Mouse (Mus musculus) forebrain, embryonic 15.5 days (tissue): Measurements from ENCODE around the gene Gm379. TPM values are rescaled to one million over a fixed set of nuclear protein-coding genes. Genes with fewer than 3 reads are reported as not detected.

Experiments used
- ATAC-seq: fragments of 200-750 bp; cut with Nextera tagmentation; replicated peaks from 2 replicates; pipeline ENCODE4 v1.8.0; 2017; ENCODE audit warnings: mild to moderate bottlenecking, moderate TSS enrichment, moderate library complexity
- H3K27ac ChIP-seq: fragments of 300-500 bp; sonication (generic); replicated peaks from 2 replicates; pipeline ENCODE4 v1.5.1; 2015; ENCODE audit warnings: mild to moderate bottlenecking, inconsistent platforms
- H3K27me3 ChIP-seq: fragments of 300-500 bp; sonication (generic); 2 replicates; pipeline ENCODE4 v1.6.1; 2015; ENCODE audit warnings: inconsistent platforms
- H3K36me3 ChIP-seq: fragments of 300-500 bp; sonication (generic); 2 replicates; pipeline ENCODE4 v1.6.1; 2015; ENCODE audit warnings: mild to moderate bottlenecking, inconsistent platforms
- H3K4me1 ChIP-seq: fragments of 300-500 bp; sonication (generic); 2 replicates; pipeline ENCODE4 v1.6.1; 2015; ENCODE audit warnings: inconsistent platforms
- H3K4me2 ChIP-seq: fragments of 300-500 bp; sonication (generic); replicated peaks from 2 replicates; pipeline ENCODE4 v1.6.1; 2015; ENCODE audit warnings: mild to moderate bottlenecking, inconsistent platforms
- H3K4me3 ChIP-seq: fragments of 300-500 bp; sonication (generic); 2 replicates; pipeline ENCODE4 v1.5.1; 2015; ENCODE audit warnings: mild to moderate bottlenecking, inconsistent platforms
- H3K9ac ChIP-seq: fragments of 300-500 bp; sonication (generic); replicated peaks from 2 replicates; pipeline ENCODE4 v1.6.1; 2015; ENCODE audit warnings: mild to moderate bottlenecking, inconsistent platforms
- H3K9me3 ChIP-seq: fragments of 300-500 bp; sonication (generic); 2 replicates; pipeline ENCODE4 v1.6.1; 2016; ENCODE audit warnings: inconsistent platforms
- WGBS: fragments of 180-500 bp; shearing (Covaris S2); methylation state at CpG from one replicate; pipeline ENCODE4 v1.1.7; 2015; ENCODE audit warnings: mixed read lengths; 5-methylcytosine and 5-hydroxymethylcytosine counted together
- polyA plus RNA-seq: library from polyadenylated mRNA; unstranded; fragments of >200 nt; fragmentation: Nextera tagmentation; extraction: Ambion mirVana; gene quantifications from 2 replicates; pipeline ENCODE4 v1.2.1, GENCODE M21; 2015

Gm379 gene
- polyA plus RNA-seq, result not detected in 2 replicates

DNA sequence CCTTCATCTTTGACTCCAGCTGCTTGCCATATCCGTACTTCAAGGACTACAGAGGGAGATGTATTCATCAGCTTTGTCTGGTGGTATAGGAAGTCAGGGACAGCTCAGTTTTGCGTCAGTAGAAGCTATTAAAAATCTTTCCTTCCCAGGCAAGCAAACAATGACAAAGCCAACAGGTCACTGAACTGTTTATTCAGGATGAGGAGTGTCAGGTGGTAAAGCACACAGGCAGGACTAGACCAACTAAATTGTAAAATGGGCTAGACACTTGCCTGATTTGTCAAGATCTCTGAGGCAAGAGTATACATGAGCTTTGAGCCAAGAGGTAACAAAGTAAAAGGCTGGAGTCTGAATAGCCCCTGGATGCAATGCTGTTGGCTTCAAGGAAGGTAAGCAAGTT lies at the start of gene Gm379:
Gm379 (minus strand) TSS at position 7 of the 400 bp plus-strand sequence.
- Histone ChIP-seq H3K9me3 (no peaks in the 10 kb centered on the region), H3K36me3 (no peaks in the 10 kb centered on the region), H3K4me1 (no peaks in the 10 kb centered on the region), H3K4me3 (no peak within 1 kb of the TSS), H3K9ac (no peak within 1 kb of the TSS), H3K27me3 (no peaks in the 10 kb centered on the region), H3K27ac (no peak within 1 kb of the TSS), H3K4me2 (no peak within 1 kb of the TSS)
- WGBS, result 77% methylated on average over 2 of the region's 2 CpGs
- no peak for ATAC-seq

- H3K4me1 ChIP-seq, result no peaks in the 10 kb centered on the region
- no peak overlapping the region for H3K9ac ChIP-seq
- H3K36me3 ChIP-seq, result no peaks in the 10 kb centered on the region
- ATAC-seq, result no peak
- WGBS, result 80% methylated on average over 2 of the region's 2 CpGs
- no peak overlapping the region for H3K4me2 ChIP-seq
- no peaks in the 10 kb centered on the region for H3K27me3 ChIP-seq
- no peak overlapping the region for H3K27ac ChIP-seq
- no peak overlapping the region for H3K4me3 ChIP-seq
- no peaks in the 10 kb centered on the region for H3K9me3 ChIP-seq
These were observed 39.6 kb upstream of the Gm379 start for GRCm38 (mm10) chrX:108704312-108704711.

DNA sequence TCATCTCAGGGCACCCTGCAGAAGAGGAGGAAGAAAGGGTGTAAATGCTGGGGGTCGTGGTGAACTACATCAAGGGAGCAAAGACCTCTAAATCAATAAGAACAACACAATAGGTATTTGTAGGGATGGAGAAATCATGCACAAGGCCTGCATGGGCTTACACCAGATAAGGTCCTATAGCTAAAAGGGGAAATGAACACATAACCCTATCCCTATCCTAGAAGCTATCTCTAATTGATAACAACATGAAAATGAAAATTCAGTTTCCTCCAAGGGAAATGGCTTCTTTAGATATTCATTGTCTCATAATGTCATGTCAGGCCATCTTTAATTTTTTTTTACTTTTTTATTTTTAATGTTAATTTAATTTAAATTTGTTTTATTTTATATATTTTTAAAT lies 4.2 kb upstream of the Gm379 start:
- ATAC-seq, result no peak
- no peaks in the 10 kb centered on the region for H3K4me1 ChIP-seq
- 35% methylated on average over 1 of the region's 1 CpGs for WGBS
- H3K36me3 ChIP-seq, result no peaks in the 10 kb centered on the region
- H3K27me3 ChIP-seq, result no peaks in the 10 kb centered on the region
- H3K4me2 ChIP-seq, result no peak overlapping the region
- H3K27ac ChIP-seq, result no peak overlapping the region
- no peak overlapping the region for H3K4me3 ChIP-seq
- H3K9me3 ChIP-seq, result no peaks in the 10 kb centered on the region
- no peak overlapping the region for H3K9ac ChIP-seq

DNA sequence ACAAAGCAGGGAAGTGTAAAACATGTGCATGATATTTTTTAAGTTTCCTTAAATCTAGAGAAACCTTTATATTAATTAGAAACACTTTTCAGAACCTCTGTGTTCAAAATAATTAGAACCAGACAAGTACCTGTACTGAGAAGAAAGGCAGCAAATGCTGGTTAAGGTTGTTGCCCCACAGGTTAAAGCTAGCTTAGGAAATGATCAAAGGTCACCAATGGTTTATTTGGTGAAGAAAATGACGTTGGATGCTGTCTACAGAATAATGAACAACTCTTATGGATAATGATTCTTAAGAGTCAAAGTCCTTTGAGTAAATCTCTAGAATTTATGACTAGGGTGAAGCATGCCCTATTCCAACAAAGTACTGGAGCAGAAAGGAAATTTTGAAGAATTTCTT lies 42.7 kb downstream of the Gm379 start:
- Histone ChIP-seq H3K36me3 (no peaks in the 10 kb centered on the region), H3K4me1 (no peaks in the 10 kb centered on the region), H3K27me3 (no peaks in the 10 kb centered on the region), H3K9ac (no peak overlapping the region), H3K4me3 (no peak overlapping the region), H3K27ac (no peak overlapping the region), H3K9me3 (no peaks in the 10 kb centered on the region), H3K4me2 (no peak overlapping the region)
- no peak for ATAC-seq
- WGBS, result 70% methylated on average over 1 of the region's 1 CpGs

- no peaks in the 10 kb centered on the region for H3K9me3 ChIP-seq
- no peak for ATAC-seq
- 50% methylated on average over 1 of the region's 1 CpGs for WGBS
These were observed 43.8 kb downstream of the Gm379 start for GRCm38 (mm10) chrX:108620886-108621285.

More at GRCm38 (mm10) chrX:108620886-108621285, 43.8 kb downstream of the Gm379 start:
- H3K36me3 ChIP-seq, result no peaks in the 10 kb centered on the region
- H3K27ac ChIP-seq, result no peak overlapping the region
- no peak overlapping the region for H3K4me3 ChIP-seq
- H3K4me1 ChIP-seq, result no peaks in the 10 kb centered on the region
- H3K9ac ChIP-seq, result no peak overlapping the region
- no peak overlapping the region for H3K4me2 ChIP-seq
- no peaks in the 10 kb centered on the region for H3K27me3 ChIP-seq

Other genes with a start within 250 kb of the Gm379 start
- 4.2 and 5.1 TPM in 2 replicates for gene Brwd3, start 169.5 kb upstream of the Gm379 start, polyA plus RNA-seq